Mouse (Mus musculus) lung, postnatal 0 days (tissue): ENCODE measurements at regions not wholly inside any gene's neighbourhood (a gene's known extent, or its start where the extent isn't known, plus 50 kb on each side); places are given as distances from the start of the nearest gene placed in this dataset.
"Not testable (repeated sequence)": the region's sequence is repeated elsewhere in the genome, so short reads cannot be mapped to it uniquely, and the experiment has no call there.

Experiments
- ATAC-seq: fragments of 200-750 bp; cut with Nextera tagmentation; 2 replicates; pipeline ENCODE4 v1.8.0; 2017; ENCODE audit warnings: moderate library complexity
- DNase-seq: peaks from one replicate; pipeline ENCODE4 v3.0.0-alpha.2; 2016; ENCODE audit warnings: low spot score
- H3K27ac ChIP-seq: fragments of 300-500 bp; sonication (generic); 2 replicates; pipeline ENCODE4 v1.5.1; 2014; ENCODE audit warnings: antibody characterized with exemption, mild to moderate bottlenecking, low read length, mixed read lengths
- H3K27me3 ChIP-seq: fragments of 300-500 bp; sonication (generic); replicated peaks from 2 replicates; pipeline ENCODE4 v1.6.1; 2014; ENCODE audit warnings: low read length, mixed read lengths; ENCODE audit not compliant: insufficient read depth
- H3K36me3 ChIP-seq: fragments of 300-500 bp; sonication (generic); 2 replicates; pipeline ENCODE4 v1.6.1; 2014; ENCODE audit warnings: low read length, mixed read lengths; ENCODE audit not compliant: insufficient read depth
- H3K4me1 ChIP-seq: fragments of 300-500 bp; sonication (generic); 2 replicates; pipeline ENCODE4 v1.6.1; 2014; ENCODE audit warnings: antibody characterized with exemption, low read depth, low read length, mixed read lengths; ENCODE audit not compliant: insufficient read depth
- H3K4me2 ChIP-seq: fragments of 300-500 bp; sonication (generic); replicated peaks from 2 replicates; pipeline ENCODE4 v1.6.1; 2014; ENCODE audit warnings: low read depth, mild to moderate bottlenecking, low read length, moderate library complexity, mixed read lengths
- H3K4me3 ChIP-seq: fragments of 300-500 bp; sonication (generic); 2 replicates; pipeline ENCODE4 v1.5.1; 2014; ENCODE audit warnings: low read depth, low read length
- H3K9ac ChIP-seq: fragments of 300-500 bp; sonication (generic); replicated peaks from 2 replicates; pipeline ENCODE4 v1.6.1; 2014; ENCODE audit warnings: low read depth, mild to moderate bottlenecking
- H3K9me3 ChIP-seq: fragments of 300-500 bp; sonication (generic); 2 replicates; pipeline ENCODE4 v1.6.1; 2016; ENCODE audit warnings: low read length, mixed read lengths
- CTCF ChIP-seq: IDR thresholded peaks from 2 replicates; pipeline ENCODE4 v1.5.1; 2016; ENCODE audit warnings: antibody characterized with exemption, mild to moderate bottlenecking
- EP300 ChIP-seq: IDR thresholded peaks from 2 replicates; pipeline ENCODE4 v1.6.1; 2016; ENCODE audit warnings: antibody characterized with exemption, mild to moderate bottlenecking, control low read depth
- WGBS: fragments of 180-500 bp; shearing (Covaris S2); extraction: QIAGEN DNeasy Blood & Tissue Kit; methylation state at CpG from one replicate; pipeline ENCODE4 v1.1.7; 2014; 5-methylcytosine and 5-hydroxymethylcytosine counted together

DNA sequence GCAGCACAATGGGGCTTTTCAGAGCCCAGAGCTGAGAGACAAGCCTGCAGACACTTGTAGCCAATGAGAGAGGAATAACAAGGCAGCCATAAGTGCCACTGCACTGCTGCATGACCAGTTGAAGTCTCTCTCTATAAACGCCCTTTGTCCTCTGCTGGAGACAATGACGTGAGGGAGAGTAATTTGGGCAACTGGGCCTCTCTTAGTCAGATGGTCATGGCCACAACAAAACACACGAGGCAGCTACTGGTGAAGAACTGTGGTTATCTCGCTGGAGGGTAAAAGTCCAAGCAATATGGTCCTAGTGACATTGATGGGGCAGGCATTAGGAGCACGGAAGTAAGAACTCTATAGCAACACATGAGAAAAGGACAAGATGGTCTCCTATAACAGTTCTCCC, 111.5 kb downstream of the Tcp10c start:
- H3K9ac ChIP-seq, DNase-seq, H3K27me3 ChIP-seq, H3K27ac ChIP-seq, ATAC-seq, H3K36me3 ChIP-seq, H3K4me1 ChIP-seq, H3K4me2 ChIP-seq, H3K9me3 ChIP-seq, H3K4me3 ChIP-seq: not testable (repeated sequence)
- 29% methylated on average over 4 of the region's 5 CpGs for WGBS

- H3K4me3 ChIP-seq, H3K9ac ChIP-seq, H3K4me1 ChIP-seq, H3K27ac ChIP-seq, H3K9me3 ChIP-seq, H3K4me2 ChIP-seq, H3K36me3 ChIP-seq, H3K27me3 ChIP-seq: not testable (repeated sequence)
- 60% methylated on average over 8 of the region's 8 CpGs for WGBS
- ATAC-seq (peak; percentile 53), DNase-seq (peak; percentile 77)
Observed at GRCm38 (mm10) chr17:13469867-13470380, 115.6 kb downstream of the Tcp10c start.

GRCm38 (mm10) chr17:13472460-13473062, 118.2 kb downstream of the Tcp10c start:
- no peak for TF ChIP-seq EP300
- TF ChIP-seq CTCF = peak; percentile 94
- Histone ChIP-seq H3K9ac (no peak overlapping the region), H3K4me3 (no peak overlapping the region), H3K4me1 (peaks cover 4% of the 10 kb centered on the region; the same call in 1 of the 2 replicates), H3K9me3 (no peaks in the 10 kb centered on the region), H3K36me3 (no peaks in the 10 kb centered on the region), H3K27ac (no peak overlapping the region), H3K27me3 (no peaks in the 10 kb centered on the region), H3K4me2 (no peak overlapping the region)
- peak; percentile 82 for DNase-seq
- no peak for ATAC-seq
- WGBS = 14% methylated on average over 7 of the region's 7 CpGs

DNA sequence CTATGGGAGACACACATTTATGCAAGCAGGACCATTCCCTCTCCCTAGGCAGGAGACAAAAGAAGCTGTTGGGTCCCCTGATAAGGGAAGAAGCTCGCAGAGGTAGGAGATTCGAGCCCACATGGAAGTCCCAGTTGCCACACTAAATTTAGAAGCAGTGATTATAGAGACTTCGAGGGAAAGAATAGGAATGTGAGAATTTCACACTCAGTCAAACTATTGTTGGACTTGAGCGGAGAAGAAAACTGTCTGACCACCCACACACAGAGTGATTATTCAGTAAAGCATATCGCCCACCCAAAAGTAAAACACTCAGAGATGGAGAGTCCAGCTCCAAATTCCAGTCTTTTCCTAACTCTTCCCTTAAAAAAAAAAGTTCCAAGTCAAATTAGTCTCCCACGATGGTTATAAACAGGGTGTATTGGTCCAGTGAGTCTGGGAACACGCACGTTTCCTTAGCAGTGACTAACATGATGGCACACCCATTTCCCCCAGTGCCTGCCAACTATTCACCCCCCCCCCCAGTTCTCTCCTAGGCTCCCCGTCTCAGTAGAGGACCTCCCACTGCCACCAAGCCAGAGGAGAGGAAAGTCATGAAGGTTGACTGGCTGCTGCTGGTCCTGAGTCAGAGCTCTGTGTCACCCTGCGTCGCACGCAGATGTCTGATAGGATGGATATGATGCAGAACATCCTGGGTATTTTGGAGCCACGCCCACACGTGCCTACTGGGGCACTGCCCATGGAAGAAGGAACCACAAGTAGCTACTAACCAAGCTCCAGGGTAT, 120.1 kb downstream of the Tcp10c start:
- Histone ChIP-seq H3K9me3 (no peaks in the 10 kb centered on the region), H3K27ac (no peak overlapping the region), H3K4me3 (no peak overlapping the region), H3K4me1 (peaks cover 4% of the 10 kb centered on the region; the same call in 1 of the 2 replicates), H3K9ac (no peak overlapping the region), H3K27me3 (no peaks in the 10 kb centered on the region), H3K4me2 (no peak overlapping the region), H3K36me3 (no peaks in the 10 kb centered on the region)
- DNase-seq (peak; percentile 67), ATAC-seq (peak; percentile 82)
- TF ChIP-seq CTCF (no peak), EP300 (peak; percentile 78)
- 42% methylated on average over 14 of the region's 14 CpGs for WGBS

GRCm38 (mm10) chr17:13478866-13479571, 124.6 kb downstream of the Tcp10c start:
- Histone ChIP-seq H3K9me3 (no peaks in the 10 kb centered on the region), H3K4me2 (no peak overlapping the region), H3K9ac (no peak overlapping the region), H3K4me3 (no peak overlapping the region), H3K27ac (no peak overlapping the region), H3K36me3 (no peaks in the 10 kb centered on the region), H3K27me3 (no peaks in the 10 kb centered on the region), H3K4me1 (peaks cover 3% of the 10 kb centered on the region; the same call in 1 of the 2 replicates)
- 13% methylated on average over 5 of the region's 5 CpGs for WGBS
- ATAC-seq = peak; percentile 42
- TF ChIP-seq CTCF (no peak), EP300 (no peak; the same call in 1 of the 2 replicates)
- no peak for DNase-seq

DNA sequence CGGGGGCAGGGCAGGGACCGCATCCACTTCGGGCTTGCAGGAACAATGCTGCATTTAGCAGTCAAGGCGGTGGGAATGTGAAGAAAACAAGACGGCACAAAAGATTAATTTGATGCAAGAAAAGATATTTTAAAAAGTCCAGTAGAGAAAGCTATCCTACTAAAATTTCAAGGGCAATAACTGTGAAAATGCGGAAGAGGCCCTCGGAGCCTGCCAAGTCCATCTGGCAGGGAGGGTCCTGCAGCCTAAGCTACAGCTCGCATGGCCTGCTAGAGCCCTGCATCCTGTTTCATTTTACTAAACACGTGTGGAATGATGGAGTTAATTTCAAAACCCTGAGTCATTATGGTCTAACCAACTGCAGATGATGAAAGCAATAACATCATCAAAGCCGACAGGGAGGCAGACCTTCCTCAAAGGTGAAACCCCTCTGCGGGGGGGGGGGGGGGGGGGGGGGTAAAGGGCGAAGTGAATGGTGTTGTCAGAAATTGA, 125.2 kb downstream of the Tcp10c start:
- no peak overlapping the region for H3K27ac ChIP-seq
- H3K27me3 ChIP-seq = no peaks in the 10 kb centered on the region
- H3K4me3 ChIP-seq = no peak overlapping the region
- no peaks in the 10 kb centered on the region for H3K36me3 ChIP-seq
- H3K4me2 ChIP-seq = no peak overlapping the region
- WGBS = 23% methylated on average over 11 of the region's 12 CpGs
- no peak for DNase-seq
- peak; percentile 35; the same call in 1 of the 2 replicates for ATAC-seq
- H3K9ac ChIP-seq = no peak overlapping the region
- no peaks in the 10 kb centered on the region for H3K4me1 ChIP-seq
- TF ChIP-seq EP300 = no peak
- H3K9me3 ChIP-seq = no peaks in the 10 kb centered on the region
